In the genomic region with DNA sequence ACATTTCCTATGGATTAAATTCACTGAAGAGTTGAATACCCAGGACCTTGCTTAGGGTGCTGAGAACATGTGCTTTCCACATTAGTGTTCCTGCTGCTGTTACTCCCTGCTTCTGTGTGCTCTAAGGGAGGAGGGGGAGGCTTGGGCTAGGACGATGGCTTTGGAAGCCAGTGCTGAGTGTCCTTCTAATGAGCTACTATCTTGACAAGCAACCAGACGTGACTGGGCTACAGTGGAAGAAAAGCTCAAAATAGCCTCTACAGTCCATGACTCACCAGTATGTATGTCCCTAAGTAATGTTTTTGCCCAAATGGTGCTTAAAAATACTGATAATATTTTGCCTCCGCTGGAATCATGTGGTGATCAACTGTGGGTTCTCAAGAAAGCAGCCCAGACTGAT, we compare ENCODE assay signal across 24 mouse cellular contexts. TPM values are rescaled to one million over a fixed set of nuclear protein-coding genes. Genes with fewer than 3 reads are reported as not detected.
DNase-seq lines count a peak whose midpoint lies in the region; ATAC-seq and TF ChIP-seq lines count a peak whose summit lies in the region.
"Had no signal": no experiment of that assay in that cellular context is flagged by ENCODE, and none has a peak within 500 bp of the region (broad histone marks: within the 10 kb centered on the region; RNA-seq: fewer than 3 reads in every experiment).

No protein-coding gene starts in this region.

- H3K4me3 ChIP-seq in forebrain, embryonic 13.5 days = no peak overlapping the region
- no peak overlapping the region for H3K4me3 ChIP-seq in forebrain, embryonic 15.5 days
- H3K4me3 ChIP-seq in heart, postnatal 0 days (ENCODE audit: low read depth, low read length) = no peak overlapping the region
- H3K4me3 ChIP-seq in olfactory bulb, adult 2 months (ENCODE audit: insufficient read depth, low read depth, low read length) = peak overlapping the region; percentile 23
- H3K4me3 ChIP-seq in kidney, embryonic 15.5 days (replicated peaks) = no peak overlapping the region
- H3K4me3 ChIP-seq: embryonic facial prominence, embryonic 12.5 days; embryonic facial prominence, embryonic 15.5 days; erythroblast, embryonic 14.5 days; heart, embryonic 12.5 days; heart, embryonic 15.5 days; hindbrain, embryonic 12.5 days; hindbrain, embryonic 15.5 days had no signal

- WGBS in forebrain, embryonic 13.5 days = 69% methylated on average over 3 of the region's 3 CpGs
- 64% methylated on average over 3 of the region's 3 CpGs for WGBS in forebrain, embryonic 15.5 days
- WGBS in heart, postnatal 0 days = 33% methylated on average over 3 of the region's 3 CpGs
- 32% methylated on average over 3 of the region's 3 CpGs for WGBS in olfactory bulb, adult 2 months
- 71% methylated on average over 3 of the region's 3 CpGs for WGBS in kidney, embryonic 15.5 days

- TF ChIP-seq CTCF in heart, postnatal 0 days (IDR thresholded peaks at IDR 0.05; ENCODE audit: low read depth) = no peak
- no peak for TF ChIP-seq CTCF in olfactory bulb, adult 2 months (IDR thresholded peaks at IDR 0.05; ENCODE audit: insufficient read depth, low read depth, low read length)

- DNase-seq in heart, postnatal 0 days (ENCODE audit: low spot score) = peak; percentile 6
- no peak for DNase-seq in heart, postnatal 10 days
- DNase-seq in right cerebral cortex, adult 18-20 months = peak; percentile 10
- no peak for DNase-seq in right cerebral cortex, postnatal 10 days (ENCODE audit: low spot score in 2 of 2)
- DNase-seq: adrenal gland, postnatal 10 days; adrenal gland, postnatal 36 days; cerebellum, adult 11 months; cerebellum, adult 2 months; cerebellum, adult 9-11 months; cerebellum, postnatal 25 days; gastrocnemius, postnatal 25 days; heart, adult 18-20 months had no signal

- TF ChIP-seq EP300 in heart, postnatal 0 days (IDR thresholded peaks at IDR 0.05; ENCODE audit: low read depth) = no peak

- no peak for TF ChIP-seq POLR2A in olfactory bulb, adult 2 months (IDR thresholded peaks at IDR 0.05; ENCODE audit: insufficient read depth, low read depth, low read length)

- no peaks in the 10 kb centered on the region for H3K27me3 ChIP-seq in forebrain, embryonic 13.5 days
- no peaks in the 10 kb centered on the region for H3K27me3 ChIP-seq in forebrain, embryonic 15.5 days
- H3K27me3 ChIP-seq in heart, postnatal 0 days (ENCODE audit: control insufficient read depth, insufficient read depth, low read length) = no peaks in the 10 kb centered on the region
- peaks cover 38% of the 10 kb centered on the region for H3K27me3 ChIP-seq in kidney, embryonic 15.5 days
- H3K27me3 ChIP-seq: embryonic facial prominence, embryonic 12.5 days; hindbrain, embryonic 12.5 days; hindbrain, embryonic 15.5 days had no signal

- no peaks in the 10 kb centered on the region for H3K9me3 ChIP-seq in forebrain, embryonic 13.5 days (replicated peaks)
- H3K9me3 ChIP-seq in forebrain, embryonic 15.5 days = no peaks in the 10 kb centered on the region
- no peaks in the 10 kb centered on the region for H3K9me3 ChIP-seq in heart, postnatal 0 days (replicated peaks; ENCODE audit: control insufficient read depth, low read length)
- H3K9me3 ChIP-seq in kidney, embryonic 15.5 days (replicated peaks) = no peaks in the 10 kb centered on the region
- H3K9me3 ChIP-seq: embryonic facial prominence, embryonic 12.5 days; embryonic facial prominence, embryonic 15.5 days; heart, embryonic 12.5 days; heart, embryonic 15.5 days; hindbrain, embryonic 12.5 days; hindbrain, embryonic 15.5 days had no signal

- H3K4me2 ChIP-seq in forebrain, embryonic 13.5 days = peak overlapping the region; percentile 38; the same call in 1 of the 2 replicates
- no peak overlapping the region for H3K4me2 ChIP-seq in forebrain, embryonic 15.5 days (replicated peaks)
- no peak overlapping the region for H3K4me2 ChIP-seq in heart, postnatal 0 days (ENCODE audit: low read depth, low read length)
- no peak overlapping the region for H3K4me2 ChIP-seq in kidney, embryonic 15.5 days
- H3K4me2 ChIP-seq: embryonic facial prominence, embryonic 12.5 days; embryonic facial prominence, embryonic 15.5 days; heart, embryonic 12.5 days; heart, embryonic 15.5 days; hindbrain, embryonic 12.5 days; hindbrain, embryonic 15.5 days had no signal

- no peak overlapping the region for H3K27ac ChIP-seq in forebrain, embryonic 13.5 days
- H3K27ac ChIP-seq in forebrain, embryonic 15.5 days (replicated peaks) = no peak overlapping the region
- H3K27ac ChIP-seq in heart, postnatal 0 days (ENCODE audit: low read depth) = no peak overlapping the region
- H3K27ac ChIP-seq in olfactory bulb, adult 2 months (ENCODE audit: insufficient read depth, low read depth, low read length) = peak overlapping the region; percentile 75
- H3K27ac ChIP-seq in kidney, embryonic 15.5 days = no peak overlapping the region
- H3K27ac ChIP-seq: embryonic facial prominence, embryonic 12.5 days; embryonic facial prominence, embryonic 15.5 days; heart, embryonic 15.5 days; hindbrain, embryonic 12.5 days; hindbrain, embryonic 15.5 days had no signal

- intact Hi-C loops in heart, postnatal 10 days (cut with DNase I) = no loop called here

- no peak for ATAC-seq in forebrain, embryonic 13.5 days
- ATAC-seq in forebrain, embryonic 15.5 days (replicated peaks) = no peak
- ATAC-seq in heart, postnatal 0 days (ENCODE audit: insufficient read depth, low read depth) = no peak
- no peak for ATAC-seq in kidney, embryonic 15.5 days (replicated peaks; ENCODE audit: low FRiP score)
- ATAC-seq: forebrain, embryonic 14.5 days had no signal

- peaks cover 35% of the 10 kb centered on the region for H3K4me1 ChIP-seq in forebrain, embryonic 13.5 days
- peaks cover 16% of the 10 kb centered on the region for H3K4me1 ChIP-seq in forebrain, embryonic 15.5 days
- H3K4me1 ChIP-seq in heart, postnatal 0 days (ENCODE audit: control insufficient read depth, insufficient read depth) = no peaks in the 10 kb centered on the region
- H3K4me1 ChIP-seq in olfactory bulb, adult 2 months (ENCODE audit: control insufficient read depth, insufficient read depth, low read length) = peaks cover 8% of the 10 kb centered on the region
- no peaks in the 10 kb centered on the region for H3K4me1 ChIP-seq in kidney, embryonic 15.5 days
- H3K4me1 ChIP-seq: embryonic facial prominence, embryonic 12.5 days; embryonic facial prominence, embryonic 15.5 days; heart, embryonic 15.5 days had no signal

- H3K9ac ChIP-seq in forebrain, embryonic 13.5 days = no peak overlapping the region
- H3K9ac ChIP-seq in forebrain, embryonic 15.5 days (replicated peaks) = no peak overlapping the region
- H3K9ac ChIP-seq in heart, postnatal 0 days (replicated peaks; ENCODE audit: low read depth, low read length) = no peak overlapping the region
- H3K9ac ChIP-seq in kidney, embryonic 15.5 days = no peak overlapping the region
- H3K9ac ChIP-seq: embryonic facial prominence, embryonic 12.5 days; embryonic facial prominence, embryonic 15.5 days; heart, embryonic 12.5 days; heart, embryonic 15.5 days; hindbrain, embryonic 12.5 days; hindbrain, embryonic 15.5 days had no signal

- H3K36me3 ChIP-seq in forebrain, embryonic 13.5 days (ENCODE audit: poor library complexity, severe bottlenecking) = no peaks in the 10 kb centered on the region
- H3K36me3 ChIP-seq in forebrain, embryonic 15.5 days = no peaks in the 10 kb centered on the region
- no peaks in the 10 kb centered on the region for H3K36me3 ChIP-seq in heart, postnatal 0 days (replicated peaks; ENCODE audit: control insufficient read depth, insufficient read depth, low read length)
- H3K36me3 ChIP-seq in kidney, embryonic 15.5 days = no peaks in the 10 kb centered on the region
- H3K36me3 ChIP-seq: embryonic facial prominence, embryonic 12.5 days; embryonic facial prominence, embryonic 15.5 days; heart, embryonic 12.5 days; heart, embryonic 15.5 days; hindbrain, embryonic 12.5 days; hindbrain, embryonic 15.5 days had no signal

RNA-seq across cellular contexts. Expression of a gene that starts 26.5 kb away (rescaled TPM):
- polyA plus RNA-seq in forebrain, embryonic 13.5 days (2015; fragmentation: Nextera tagmentation; extraction: Ambion mirVana) = 147 and 162 TPM in 2 replicates
- polyA plus RNA-seq in forebrain, embryonic 15.5 days (2015; fragmentation: Nextera tagmentation; extraction: Ambion mirVana) = 117 and 129 TPM in 2 replicates
- 116 and 216 TPM in 2 replicates for total RNA-seq in heart, postnatal 0 days (2014; rRNA removed; ENCODE audit: low replicate concordance)
- polyA plus RNA-seq in heart, postnatal 0 days (2015; fragmentation: Nextera tagmentation; extraction: Ambion mirVana) = 223 and 239 TPM in 2 replicates
- total RNA-seq in heart, postnatal 10 days (2021) = 100 to 1,000 TPM; 123 to 136 TPM
- not detected in 2 replicates for polyA plus RNA-seq in olfactory bulb, adult 2 months (2012; ENCODE audit: insufficient read depth, insufficient read length, low replicate concordance, missing spikeins)
- polyA plus RNA-seq in kidney, embryonic 15.5 days (2015; fragmentation: Nextera tagmentation; extraction: Ambion mirVana) = 151 and 167 TPM in 2 replicates

Comparison
In these comparisons a context has a peak if more than half of its experiments do, and no peak if none do; other contexts are left out.
1. DNase-seq: peak in heart, postnatal 0 days (single experiment) and right cerebral cortex, adult 18-20 months (single experiment); none in heart, postnatal 10 days (0 of 2) and right cerebral cortex, postnatal 10 days (0 of 2).
2. RNA of a gene that starts 26.5 kb away (polyA plus RNA-seq): 223 to 239 TPM in heart, postnatal 0 days, 147 to 162 TPM in forebrain, embryonic 13.5 days, 151 to 167 TPM in kidney, embryonic 15.5 days and 117 to 129 TPM in forebrain, embryonic 15.5 days; not detected in olfactory bulb, adult 2 months; every median in the first group is over 100 times any median in the second.